Mouse (Mus musculus) embryonic fibroblast, embryonic 13.5 days (primary cell): ENCODE results near the gene Serpinf2.

ENCODE experiments used
- CTCF ChIP-seq: IDR thresholded peaks from 2 replicates; pipeline ENCODE4 v1.5.1; 2011; ENCODE audit warnings: mild to moderate bottlenecking, control low read depth, low read length, moderate library complexity, borderline replicate concordance; ENCODE audit not compliant: insufficient read depth
- POLR2A ChIP-seq: IDR thresholded peaks from 2 replicates; pipeline ENCODE4 v1.6.1; 2011; ENCODE audit warnings: low read depth, mild to moderate bottlenecking, control low read depth, low read length, moderate library complexity

- TF ChIP-seq CTCF (no peak), POLR2A (no peak)
Measured at GRCm38 (mm10) chr11:75406104-75406503, 33.3 kb downstream of the Serpinf2 start.
